Comparison of ENCODE assay signal across 11 mouse cellular contexts in the genomic region with DNA sequence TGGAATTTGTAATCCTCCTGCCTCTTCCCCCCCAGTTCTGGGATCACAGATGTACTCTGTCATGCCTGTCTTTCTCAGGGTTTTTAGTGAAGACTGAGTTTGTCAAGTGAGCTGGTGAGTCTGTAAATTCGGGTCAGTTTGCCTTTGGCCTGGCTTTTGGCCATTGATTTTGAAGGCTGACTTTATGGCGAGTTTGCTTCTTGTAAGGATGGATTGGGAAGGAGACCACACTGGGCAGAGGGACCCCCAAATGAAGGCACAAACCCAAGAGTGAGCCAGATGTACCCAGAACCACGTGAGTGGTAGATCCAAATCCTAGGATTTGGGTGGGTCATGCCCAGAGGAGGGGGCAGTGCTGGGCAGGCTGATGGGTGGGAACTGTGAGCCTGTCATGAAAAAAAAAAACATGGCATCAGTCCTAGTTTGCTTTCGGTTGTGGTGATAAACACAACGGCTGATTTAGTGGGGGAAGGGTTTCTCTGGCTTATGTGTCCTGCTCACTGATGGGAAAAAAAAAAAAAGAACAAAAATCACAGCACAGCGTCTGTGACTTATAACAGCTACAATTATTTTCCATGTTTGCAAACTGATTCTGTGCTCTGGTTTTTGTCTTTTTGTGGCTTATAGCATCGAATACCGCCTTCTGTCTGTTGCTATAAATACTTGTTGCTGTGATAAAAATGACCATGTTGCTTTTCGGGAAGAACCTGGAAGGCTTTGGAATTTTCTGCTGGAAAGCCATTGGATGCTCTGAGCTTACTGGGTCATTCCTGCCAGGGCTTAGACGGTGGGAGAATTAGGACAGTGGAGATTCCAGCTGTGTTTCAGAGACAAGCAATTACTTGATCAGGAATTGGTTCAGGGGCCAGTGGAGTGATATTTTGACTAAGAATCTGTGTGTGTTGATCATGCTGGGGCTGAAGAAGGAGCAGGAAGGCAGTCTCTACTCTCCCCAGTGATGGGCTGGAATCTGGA. TPM values are rescaled to one million over a fixed set of nuclear protein-coding genes. Genes with fewer than 3 reads are reported as not detected.
DNase-seq lines count a peak whose midpoint lies in the region; ATAC-seq and TF ChIP-seq lines count a peak whose summit lies in the region.
"Had no signal": no experiment of that assay in that cellular context is flagged by ENCODE, and none has a peak within 500 bp of the region (broad histone marks: within the 10 kb centered on the region; RNA-seq: fewer than 3 reads in every experiment).

No protein-coding gene starts in this region.

- no peak for TF ChIP-seq CTCF in intestine, postnatal 0 days (IDR thresholded peaks at IDR 0.05; ENCODE audit: low read depth)
- TF ChIP-seq CTCF in midbrain, postnatal 0 days (IDR thresholded peaks at IDR 0.05) = no peak

- DNase-seq in intestine, embryonic 14.5 days (ENCODE audit: low spot score) = no peak
- peak; percentile 45 for DNase-seq in midbrain, postnatal 0 days (ENCODE audit: low spot score)
- no peak for DNase-seq in midbrain, embryonic 11.5 days (ENCODE audit: low spot score, missing footprints)
- peak; percentile 38 for DNase-seq in telencephalon, adult 2 months (ENCODE audit: low read depth, low spot score)
- no peak for DNase-seq in T-cell, adult 2 months (ENCODE audit: low spot score)
- DNase-seq: cerebellum, adult 9-11 months; spleen, adult 18-20 months had no signal

- H3K27ac ChIP-seq in intestine, embryonic 14.5 days (ENCODE audit: low read depth) = peak overlapping the region; percentile 39; the same call in 1 of the 2 replicates
- H3K27ac ChIP-seq in intestine, postnatal 0 days (ENCODE audit: low read depth, low read length) = no peak overlapping the region
- H3K27ac ChIP-seq in midbrain, postnatal 0 days (ENCODE audit: low read depth, low read length) = 0 out of 2 replicates have a peak overlapping the region, but pooled peaks have one; percentile 51
- H3K27ac ChIP-seq in midbrain, embryonic 11.5 days (ENCODE audit: low read depth, low read length) = no peak overlapping the region
- H3K27ac ChIP-seq in heart, embryonic 16.5 days (ENCODE audit: low read length) = peak overlapping the region; percentile 86
- H3K27ac ChIP-seq: liver, embryonic 15.5 days had no signal

- H3K27me3 ChIP-seq in intestine, embryonic 14.5 days (replicated peaks; ENCODE audit: control insufficient read depth, insufficient read depth, low read length) = no peaks in the 10 kb centered on the region
- H3K27me3 ChIP-seq in intestine, postnatal 0 days (replicated peaks; ENCODE audit: control insufficient read depth, insufficient read depth, low read length) = no peaks in the 10 kb centered on the region
- no peaks in the 10 kb centered on the region for H3K27me3 ChIP-seq in midbrain, postnatal 0 days (ENCODE audit: insufficient read depth, low read length)
- no peaks in the 10 kb centered on the region for H3K27me3 ChIP-seq in midbrain, embryonic 11.5 days (ENCODE audit: control insufficient read depth, insufficient read depth, low read length)
- H3K27me3 ChIP-seq in heart, embryonic 16.5 days (ENCODE audit: control insufficient read depth, insufficient read depth, low read length) = no peaks in the 10 kb centered on the region
- H3K27me3 ChIP-seq: liver, embryonic 15.5 days had no signal

- no peak for ATAC-seq in intestine, embryonic 14.5 days (replicated peaks; ENCODE audit: low FRiP score, low TSS enrichment, low read depth)
- ATAC-seq in intestine, postnatal 0 days = no peak
- ATAC-seq in midbrain, postnatal 0 days (ENCODE audit: low FRiP score) = no peak
- no peak for ATAC-seq in midbrain, embryonic 11.5 days (ENCODE audit: low FRiP score)
- ATAC-seq in heart, embryonic 16.5 days (replicated peaks; ENCODE audit: extremely low read depth, insufficient read depth, low FRiP score) = no peak

- WGBS in intestine, embryonic 14.5 days = 42% methylated on average over 10 of the region's 10 CpGs
- WGBS in intestine, postnatal 0 days = 62% methylated on average over 10 of the region's 10 CpGs
- 58% methylated on average over 10 of the region's 10 CpGs for WGBS in midbrain, postnatal 0 days
- 79% methylated on average over 10 of the region's 10 CpGs for WGBS in midbrain, embryonic 11.5 days
- WGBS in heart, embryonic 16.5 days = 35% methylated on average over 10 of the region's 10 CpGs

- no peaks in the 10 kb centered on the region for H3K9me3 ChIP-seq in intestine, embryonic 14.5 days (ENCODE audit: control insufficient read depth, low read length)
- H3K9me3 ChIP-seq in intestine, postnatal 0 days (ENCODE audit: control insufficient read depth) = no peaks in the 10 kb centered on the region
- no peaks in the 10 kb centered on the region for H3K9me3 ChIP-seq in midbrain, postnatal 0 days (ENCODE audit: low read length)
- H3K9me3 ChIP-seq in midbrain, embryonic 11.5 days (ENCODE audit: control insufficient read depth, low read length) = no peaks in the 10 kb centered on the region
- H3K9me3 ChIP-seq in heart, embryonic 16.5 days (replicated peaks; ENCODE audit: control insufficient read depth, low read length) = no peaks in the 10 kb centered on the region
- H3K9me3 ChIP-seq: liver, embryonic 15.5 days had no signal

- H3K4me1 ChIP-seq in intestine, embryonic 14.5 days (replicated peaks; ENCODE audit: control insufficient read depth, insufficient read depth, low read length) = peaks cover 18% of the 10 kb centered on the region
- no peaks in the 10 kb centered on the region for H3K4me1 ChIP-seq in intestine, postnatal 0 days (replicated peaks; ENCODE audit: control insufficient read depth, insufficient read depth, low read length)
- H3K4me1 ChIP-seq in midbrain, postnatal 0 days (ENCODE audit: insufficient read depth, low read length) = no peaks in the 10 kb centered on the region
- no peaks in the 10 kb centered on the region; the same call in 1 of the 2 replicates for H3K4me1 ChIP-seq in midbrain, embryonic 11.5 days (ENCODE audit: control insufficient read depth, insufficient read depth, low read length)
- H3K4me1 ChIP-seq in heart, embryonic 16.5 days (ENCODE audit: control insufficient read depth, insufficient read depth, low read length) = peaks cover 56% of the 10 kb centered on the region
- H3K4me1 ChIP-seq: liver, embryonic 15.5 days had no signal

- no peak overlapping the region for H3K4me3 ChIP-seq in intestine, embryonic 14.5 days (ENCODE audit: low read depth, low read length)
- no peak overlapping the region for H3K4me3 ChIP-seq in intestine, postnatal 0 days (ENCODE audit: low read depth, low read length)
- H3K4me3 ChIP-seq in midbrain, postnatal 0 days (ENCODE audit: low read depth, low read length) = no peak overlapping the region
- no peak overlapping the region for H3K4me3 ChIP-seq in midbrain, embryonic 11.5 days (ENCODE audit: low read depth, low read length)
- no peak overlapping the region for H3K4me3 ChIP-seq in heart, embryonic 16.5 days (ENCODE audit: low read length)
- H3K4me3 ChIP-seq: erythroblast, embryonic 14.5 days; liver, embryonic 15.5 days had no signal

- H3K4me2 ChIP-seq in intestine, embryonic 14.5 days (ENCODE audit: low read length) = no peak overlapping the region
- H3K4me2 ChIP-seq in intestine, postnatal 0 days (replicated peaks; ENCODE audit: low read depth) = no peak overlapping the region
- no peak overlapping the region for H3K4me2 ChIP-seq in midbrain, postnatal 0 days (ENCODE audit: low read depth, low read length, poor library complexity, severe bottlenecking)
- H3K4me2 ChIP-seq in midbrain, embryonic 11.5 days = no peak overlapping the region
- peak overlapping the region; percentile 31 for H3K4me2 ChIP-seq in heart, embryonic 16.5 days (ENCODE audit: low read depth, low read length)
- H3K4me2 ChIP-seq: liver, embryonic 15.5 days had no signal

- H3K9ac ChIP-seq in intestine, embryonic 14.5 days (ENCODE audit: low read length) = no peak overlapping the region
- no peak overlapping the region for H3K9ac ChIP-seq in intestine, postnatal 0 days (ENCODE audit: low read depth, low read length)
- H3K9ac ChIP-seq in midbrain, postnatal 0 days (replicated peaks; ENCODE audit: low read length, poor library complexity, severe bottlenecking) = no peak overlapping the region
- no peak overlapping the region for H3K9ac ChIP-seq in midbrain, embryonic 11.5 days (ENCODE audit: low read length)
- H3K9ac ChIP-seq in heart, embryonic 16.5 days (ENCODE audit: low read length) = peak overlapping the region; percentile 24; the same call in 1 of the 2 replicates
- H3K9ac ChIP-seq: liver, embryonic 15.5 days had no signal

- peaks cover 13% of the 10 kb centered on the region for H3K36me3 ChIP-seq in intestine, embryonic 14.5 days (ENCODE audit: control insufficient read depth, insufficient read depth, low read length)
- H3K36me3 ChIP-seq in intestine, postnatal 0 days (ENCODE audit: control insufficient read depth, insufficient read depth) = peaks cover 3% of the 10 kb centered on the region; the same call in 1 of the 2 replicates
- H3K36me3 ChIP-seq in midbrain, postnatal 0 days (ENCODE audit: insufficient read depth, low read length) = peaks cover 4% of the 10 kb centered on the region; the same call in 1 of the 2 replicates
- H3K36me3 ChIP-seq in midbrain, embryonic 11.5 days (ENCODE audit: control insufficient read depth, insufficient read depth, low read length) = no peaks in the 10 kb centered on the region
- peaks cover 6% of the 10 kb centered on the region for H3K36me3 ChIP-seq in heart, embryonic 16.5 days (ENCODE audit: control insufficient read depth, insufficient read depth)
- H3K36me3 ChIP-seq: liver, embryonic 15.5 days had no signal

RNA-seq across cellular contexts. Expression of gene Afap1, which starts 45.4 kb away (rescaled TPM):
- polyA plus RNA-seq in intestine, embryonic 14.5 days (2014; fragmentation: Nextera tagmentation; extraction: Ambion mirVana) = 18.8 and 23.0 TPM in 2 replicates
- polyA plus RNA-seq in intestine, postnatal 0 days (2015; fragmentation: Nextera tagmentation; extraction: Ambion mirVana) = 7.9 and 8.1 TPM in 2 replicates
- total RNA-seq in midbrain, postnatal 0 days (2014; rRNA removed) = 65.4 and 80.9 TPM in 2 replicates
- 43.5 and 43.8 TPM in 2 replicates for polyA plus RNA-seq in midbrain, postnatal 0 days (2015; fragmentation: Nextera tagmentation; extraction: Ambion mirVana)
- 36.1 and 37.5 TPM in 2 replicates for polyA plus RNA-seq in midbrain, embryonic 11.5 days (2014; fragmentation: Nextera tagmentation; extraction: Ambion mirVana)
- polyA plus RNA-seq in heart, embryonic 16.5 days (2015; fragmentation: Nextera tagmentation; extraction: Ambion mirVana) = 22.6 and 24.5 TPM in 2 replicates

Comparison
In these comparisons a context has a peak if more than half of its experiments do, and no peak if none do; other contexts are left out.
1. DNase-seq: peak in midbrain, postnatal 0 days (single experiment) and telencephalon, adult 2 months (single experiment); none in intestine, embryonic 14.5 days (single experiment), midbrain, embryonic 11.5 days (single experiment) and T-cell, adult 2 months (single experiment).
2. H3K27ac ChIP-seq: peak in intestine, embryonic 14.5 days (single experiment), midbrain, postnatal 0 days (single experiment) and heart, embryonic 16.5 days (single experiment); none in intestine, postnatal 0 days (single experiment) and midbrain, embryonic 11.5 days (single experiment).